Mouse (Mus musculus) liver, embryonic 14.5 days (tissue): Measurements from ENCODE around the gene Aass. TPM values are rescaled to one million over a fixed set of nuclear protein-coding genes. Genes with fewer than 3 reads are reported as not detected.
"Not testable (repeated sequence)": the region's sequence is repeated elsewhere in the genome, so short reads cannot be mapped to it uniquely, and the experiment has no call there.

ENCODE experiments used
- ATAC-seq: fragments of 200-750 bp; cut with Nextera tagmentation; 2 replicates; pipeline ENCODE4 v1.8.0; 2017; ENCODE audit warnings: moderate number of reproducible peaks, mild to moderate bottlenecking, moderate library complexity; ENCODE audit not compliant: insufficient read depth
- DNase-seq, 3 experiments: peaks; one replicate each; pipeline ENCODE4 v3.0.0-alpha.2; 2012 to 2013; ENCODE audit warnings: low read depth in 3 of 3, low spot score in 3 of 3
- H3K27ac ChIP-seq: fragments of 300-500 bp; sonication (generic); 2 replicates; pipeline ENCODE4 v1.5.1; 2014; ENCODE audit warnings: moderate library complexity, mild to moderate bottlenecking, control low read depth, inconsistent platforms
- H3K27me3 ChIP-seq: fragments of 300-500 bp; sonication (generic); 2 replicates; pipeline ENCODE4 v1.6.1; 2014; ENCODE audit warnings: mild to moderate bottlenecking, low read length, moderate library complexity; ENCODE audit not compliant: control insufficient read depth, insufficient read depth
- H3K36me3 ChIP-seq: fragments of 300-500 bp; sonication (generic); replicated peaks from 2 replicates; pipeline ENCODE4 v1.6.1; 2014; ENCODE audit warnings: low read depth; ENCODE audit not compliant: control insufficient read depth, insufficient read depth
- H3K4me1 ChIP-seq, 2 experiments: fragments of 200-500 bp in 1 of 2; fragments of 300-500 bp in 1 of 2; sonication (generic) in 1 of 2; replicated peaks; 2 replicates each; pipeline ENCODE4 v1.6.1; 2012 to 2014; ENCODE audit warnings: antibody characterized with exemption in 1 of 2, inconsistent platforms in 1 of 2, low read length in 1 of 2; ENCODE audit not compliant: control insufficient read depth in 2 of 2, insufficient read depth in 2 of 2
- H3K4me2 ChIP-seq: fragments of 300-500 bp; sonication (generic); 2 replicates; pipeline ENCODE4 v1.6.1; 2014; ENCODE audit warnings: low read depth, mild to moderate bottlenecking, control low read depth, moderate library complexity
- H3K4me3 ChIP-seq, 2 experiments: fragments of 200-500 bp in 1 of 2; fragments of 300-500 bp in 1 of 2; sonication (generic) in 1 of 2; 2 replicates each; pipeline ENCODE4 v1.5.1; 2012 to 2014; ENCODE audit warnings: low read depth in 2 of 2, low read length in 2 of 2, mild to moderate bottlenecking in 2 of 2, control low read depth in 1 of 2, inconsistent platforms in 1 of 2, moderate library complexity in 1 of 2; ENCODE audit not compliant: insufficient read depth in 1 of 2
- H3K9ac ChIP-seq: fragments of 300-500 bp; sonication (generic); replicated peaks from 2 replicates; pipeline ENCODE4 v1.6.1; 2014; ENCODE audit warnings: mild to moderate bottlenecking, control low read depth, moderate library complexity
- H3K9me3 ChIP-seq: fragments of 300-500 bp; sonication (generic); 2 replicates; pipeline ENCODE4 v1.6.1; 2016; ENCODE audit warnings: low read length, mixed read lengths; ENCODE audit not compliant: control insufficient read depth
- CTCF ChIP-seq: IDR thresholded peaks from 2 replicates; pipeline ENCODE4 v1.5.1; 2016; ENCODE audit warnings: antibody characterized with exemption, low read depth, control low read depth
- EP300 ChIP-seq: IDR thresholded peaks from 2 replicates; pipeline ENCODE4 v1.6.1; 2016; ENCODE audit warnings: antibody characterized with exemption, low read depth
- WGBS: fragments of 180-500 bp; shearing (Covaris S2); extraction: QIAGEN DNeasy Blood & Tissue Kit; methylation state at CpG from one replicate; pipeline ENCODE4 v1.1.7; 2014; ENCODE audit not compliant: insufficient replicate concordance; 5-methylcytosine and 5-hydroxymethylcytosine counted together
- polyA plus RNA-seq, 2 experiments: library from polyadenylated mRNA; depleted of rRNA in 1 of 2; stranded (reverse) in 1 of 2; unstranded in 1 of 2; fragments of >200 nt; fragmentation: Nextera tagmentation in 1 of 2; extraction: Ambion mirVana in 1 of 2; gene quantifications; 2 replicates each; pipeline versions ENCODE4 v1.2.1 to v1.2.3; 2012 to 2014

The Aass gene
- 9.4 and 12.8 TPM in 2 replicates for polyA plus RNA-seq (2012; rRNA removed)
- polyA plus RNA-seq (2014; fragmentation: Nextera tagmentation; extraction: Ambion mirVana), result 19.8 and 22.6 TPM in 2 replicates

DNA sequence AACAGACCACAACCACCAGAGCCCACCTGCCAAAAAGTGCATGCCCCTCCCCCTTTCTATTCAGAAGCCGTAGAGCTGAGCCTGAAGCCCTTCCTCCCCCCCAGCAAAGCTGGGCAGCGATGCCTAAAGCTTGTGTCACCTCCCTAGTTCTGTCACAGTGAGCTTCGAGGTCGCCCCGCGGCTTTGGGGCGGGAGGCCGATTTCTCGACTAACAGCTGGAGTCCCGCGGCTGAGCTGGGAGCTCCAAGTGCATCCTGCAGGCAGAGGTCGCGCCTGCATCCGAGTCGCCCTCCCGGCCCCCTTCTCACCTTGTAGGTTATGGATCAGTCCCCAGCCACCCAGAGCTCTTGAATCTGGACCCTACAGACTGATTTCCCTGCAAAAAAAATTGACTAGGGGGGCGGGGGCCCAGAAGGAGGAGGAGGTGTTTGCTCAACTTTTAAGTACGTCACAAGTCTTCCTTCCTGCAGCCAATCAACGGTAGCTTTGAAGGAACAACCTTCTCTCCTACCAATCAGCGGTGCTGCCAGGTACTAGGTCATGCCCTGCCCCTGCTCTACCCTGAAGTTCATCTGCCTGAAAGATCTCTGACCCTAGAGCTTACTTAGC, at the start of gene Aass:
Gene Aass (minus strand): TSS at position 414 of the 609 bp plus-strand sequence.
- TF ChIP-seq EP300 (no peak), CTCF (no peak)
- H3K4me1 ChIP-seq, result no peaks in the 10 kb centered on the region; a peak in 1 of 4 replicates
- peak; percentile 73 for ATAC-seq
- no peaks in the 10 kb centered on the region for H3K9me3 ChIP-seq
- H3K4me3 ChIP-seq, result peak within 1 kb of the TSS; percentile 42 to 62
- H3K9ac ChIP-seq, result 0 out of 2 replicates have a peak within 1 kb of the TSS, but pooled peaks have one; percentile 5
- no peak within 1 kb of the TSS for H3K27ac ChIP-seq
- no peak for DNase-seq
- peak within 1 kb of the TSS; percentile 31; the same call in 1 of the 2 replicates for H3K4me2 ChIP-seq
- WGBS, result 3% methylated on average over 20 of the region's 20 CpGs
- H3K36me3 ChIP-seq, result no peaks in the 10 kb centered on the region
- no peaks in the 10 kb centered on the region for H3K27me3 ChIP-seq

GRCm38 (mm10) chr6:23180096-23180495, 47.3 kb upstream of the Aass start:
- Histone ChIP-seq H3K4me1 (no peaks in the 10 kb centered on the region), H3K9ac (no peak overlapping the region), H3K27me3 (no peaks in the 10 kb centered on the region), H3K27ac (no peak overlapping the region), H3K9me3 (no peaks in the 10 kb centered on the region), H3K36me3 (no peaks in the 10 kb centered on the region), H3K4me2 (no peak overlapping the region), H3K4me3 (no peak overlapping the region)
- WGBS, result 16% methylated on average over 8 of the region's 8 CpGs
- DNase-seq, result no peak
- TF ChIP-seq EP300 (no peak), CTCF (peak; percentile 34; the same call in 1 of the 2 replicates)
- no peak for ATAC-seq

DNA sequence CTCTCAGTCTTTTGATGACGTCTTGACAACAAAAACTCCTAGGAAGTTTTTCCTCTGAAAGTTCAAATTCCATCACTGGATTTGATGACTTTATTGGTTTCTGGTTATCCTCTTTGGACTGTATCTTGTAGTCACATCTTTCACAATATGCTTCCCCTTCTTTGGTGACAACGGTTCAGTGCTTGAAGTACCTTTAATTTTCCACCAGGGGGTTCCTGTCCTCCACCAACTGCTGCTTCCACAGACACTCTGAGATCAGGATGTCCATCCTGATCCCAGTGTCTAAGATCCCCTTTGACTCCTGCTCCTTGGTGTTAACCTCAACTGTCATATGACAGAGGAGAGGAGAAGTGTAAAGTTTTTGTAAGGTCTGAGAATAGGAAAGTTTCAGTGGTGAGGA, 31.0 kb upstream of the Aass start:
- H3K9ac ChIP-seq, DNase-seq, H3K4me2 ChIP-seq, H3K27me3 ChIP-seq, H3K36me3 ChIP-seq, H3K27ac ChIP-seq, H3K4me3 ChIP-seq, H3K4me1 ChIP-seq, H3K9me3 ChIP-seq, ATAC-seq: not testable (repeated sequence)
- WGBS, result 30% methylated on average over 1 of the region's 2 CpGs

DNA sequence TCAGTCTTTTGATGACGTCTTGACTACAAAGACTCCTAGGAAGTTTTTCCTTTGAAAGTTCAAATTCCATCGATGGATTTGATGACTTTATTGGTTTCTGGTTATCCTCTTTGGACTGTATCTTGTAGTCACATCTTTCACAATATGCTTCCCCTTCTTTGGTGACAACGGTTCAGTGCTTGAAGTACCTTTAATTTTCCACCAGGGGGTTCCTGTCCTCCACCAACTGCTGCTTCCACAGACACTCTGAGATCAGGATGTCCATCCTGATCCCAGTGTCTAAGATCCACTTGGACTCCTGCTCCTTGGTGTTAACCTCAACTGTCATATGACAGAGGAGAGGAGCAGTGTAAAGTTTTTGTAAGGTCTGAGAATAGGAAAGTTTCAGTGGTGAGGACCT, 23.6 kb upstream of the Aass start:
- not testable (repeated sequence) for ATAC-seq, H3K9ac ChIP-seq

GRCm38 (mm10) chr6:23153112-23153511, 20.3 kb upstream of the Aass start:
- 52% methylated on average over 2 of the region's 2 CpGs for WGBS
- no peak for TF ChIP-seq CTCF
- no peak for TF ChIP-seq EP300
- no peak for ATAC-seq
- Histone ChIP-seq H3K27me3 (no peaks in the 10 kb centered on the region), H3K27ac (no peak overlapping the region), H3K36me3 (no peaks in the 10 kb centered on the region), H3K4me3 (no peak overlapping the region), H3K4me1 (no peaks in the 10 kb centered on the region), H3K9me3 (no peaks in the 10 kb centered on the region), H3K9ac (no peak overlapping the region), H3K4me2 (no peak overlapping the region)
- DNase-seq, result no peak

More for the DNA sequence above, 23.6 kb upstream of the Aass start:
- not testable (repeated sequence) for H3K36me3 ChIP-seq, H3K9me3 ChIP-seq, H3K27me3 ChIP-seq, H3K4me2 ChIP-seq, H3K27ac ChIP-seq, DNase-seq, H3K4me3 ChIP-seq, H3K4me1 ChIP-seq
- 61% methylated on average over 2 of the region's 3 CpGs for WGBS
